Mouse (Mus musculus) MEL-GATA-1-ER (cell line): Measurements from ENCODE around the gene Ttc6.

ENCODE experiments used
- DNase-seq: peaks from one replicate; pipeline ENCODE4 v3.0.0-alpha.2; 2012; ENCODE audit warnings: low read depth; ENCODE audit errors: extremely low read depth

Gene Ttc6

GRCm38 (mm10) chr12:57563909-57564308 lies at the start of gene Ttc6:
TSS of gene Ttc6 (plus strand) at chr12:57564113.
- DNase-seq = no peak

- DNase-seq = no peak
These were observed 49.4 kb upstream of the Ttc6 start for GRCm38 (mm10) chr12:57514552-57514951.

GRCm38 (mm10) chr12:57515702-57516377 lies 48.1 kb upstream of the Ttc6 start:
- no peak for DNase-seq

- no peak for DNase-seq
These were observed 35.6 kb upstream of the Ttc6 start for GRCm38 (mm10) chr12:57528335-57528734.

GRCm38 (mm10) chr12:57530474-57530873 lies 33.4 kb upstream of the Ttc6 start:
- no peak for DNase-seq

- no peak for DNase-seq
These were observed 29.4 kb upstream of the Ttc6 start for GRCm38 (mm10) chr12:57534517-57534878.

- no peak for DNase-seq
These were observed 28.9 kb upstream of the Ttc6 start for GRCm38 (mm10) chr12:57534879-57535611.

GRCm38 (mm10) chr12:57536056-57536908 lies 27.6 kb upstream of the Ttc6 start:
- DNase-seq = no peak

- DNase-seq = no peak
These were observed 26.8 kb upstream of the Ttc6 start for GRCm38 (mm10) chr12:57536909-57537670.

- no peak for DNase-seq
These were observed 25.9 kb upstream of the Ttc6 start for GRCm38 (mm10) chr12:57537791-57538587.

GRCm38 (mm10) chr12:57538588-57539550 lies 25.0 kb upstream of the Ttc6 start:
- DNase-seq = no peak

- no peak for DNase-seq
These were observed 24.3 kb upstream of the Ttc6 start for GRCm38 (mm10) chr12:57539551-57539985.

- DNase-seq = no peak
These were observed 22.8 kb upstream of the Ttc6 start for GRCm38 (mm10) chr12:57541118-57541517.

GRCm38 (mm10) chr12:57541931-57542745 lies 21.8 kb upstream of the Ttc6 start:
- DNase-seq = no peak

GRCm38 (mm10) chr12:57542746-57543626 lies 20.9 kb upstream of the Ttc6 start:
- DNase-seq = no peak

GRCm38 (mm10) chr12:57543627-57543991 lies 20.3 kb upstream of the Ttc6 start:
- no peak for DNase-seq

- no peak for DNase-seq
These were observed 19.1 kb upstream of the Ttc6 start for GRCm38 (mm10) chr12:57544641-57545370.
